Mouse (Mus musculus): ENCODE measurements around the gene Bud23.

The Bud23 gene

GRCm38 (mm10) chr5:135021814-135022213 is 42.9 kb downstream of the Bud23 start:
- no peak for DNase-seq (ENCODE audit: low read depth)

DNA sequence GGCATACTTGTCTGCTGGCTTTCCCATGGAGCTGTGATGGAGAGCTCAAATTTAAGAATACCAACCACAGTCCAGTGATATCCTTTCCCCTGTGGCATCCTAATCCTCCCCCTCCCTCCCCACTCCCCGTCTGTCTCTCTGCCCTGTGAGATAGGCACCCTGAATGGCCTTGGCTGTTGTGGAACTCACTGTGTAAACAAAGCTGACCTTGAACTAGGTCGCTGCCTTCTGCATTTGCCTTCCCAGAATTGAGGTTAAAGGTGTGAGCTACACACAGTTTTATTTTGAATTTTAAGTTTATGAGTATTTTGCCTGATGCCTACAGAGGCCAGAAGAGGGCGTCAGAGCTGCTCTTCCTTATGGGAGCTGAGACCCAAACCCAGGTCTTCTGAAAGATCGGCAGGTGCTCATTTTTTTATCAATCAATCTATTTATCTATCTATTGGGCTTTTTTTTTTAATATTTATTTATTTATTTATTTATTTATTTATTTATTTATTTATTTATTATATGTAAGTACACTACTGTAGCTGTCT is 48.5 kb downstream of the Bud23 start:
- DNase-seq (ENCODE audit: low read depth) = no peak

- DNase-seq (ENCODE audit: low read depth) = peak; percentile 83
Measured at GRCm38 (mm10) chr5:135015497-135015896, 49.3 kb downstream of the Bud23 start.

DNA sequence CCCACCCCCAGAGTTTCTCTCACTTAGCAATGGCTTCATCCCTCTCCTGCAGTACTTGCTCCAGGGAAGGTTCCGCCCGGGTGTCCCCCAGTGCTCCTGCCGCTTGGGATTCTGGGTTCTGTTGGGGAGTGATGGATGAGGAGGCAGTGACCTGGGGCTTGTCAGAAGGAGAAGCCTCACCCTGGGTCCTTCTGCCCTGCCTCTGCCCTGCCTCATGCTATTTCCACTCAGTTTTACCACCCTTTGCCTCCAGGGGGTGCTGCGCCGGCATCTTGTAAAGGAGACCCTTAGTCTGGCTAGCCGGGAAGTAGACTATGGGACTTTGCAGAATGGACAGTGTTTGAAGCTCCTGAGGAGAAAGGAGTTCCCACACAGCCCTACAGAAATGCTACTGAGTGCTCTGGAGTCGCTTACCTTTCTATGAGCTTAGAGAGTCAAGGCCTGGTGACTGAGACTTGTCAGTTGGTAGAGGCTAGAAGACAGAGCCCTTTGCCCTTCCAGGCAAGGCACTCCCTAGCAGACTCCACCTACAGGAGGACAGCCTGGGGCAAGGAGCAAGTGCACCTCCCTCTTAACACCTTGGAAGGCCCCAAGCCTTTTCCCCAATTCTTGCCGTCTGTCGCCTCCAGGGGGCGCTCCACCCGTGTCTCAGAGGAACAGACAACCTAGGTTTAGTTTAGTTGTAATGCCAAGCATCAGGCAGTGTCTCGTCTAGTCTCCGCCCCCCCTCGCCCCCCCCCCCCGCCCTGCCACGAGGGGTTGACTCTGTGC is 51.9 kb downstream of the Bud23 start:
- peak; percentile 71 for DNase-seq (ENCODE audit: low read depth)

DNA sequence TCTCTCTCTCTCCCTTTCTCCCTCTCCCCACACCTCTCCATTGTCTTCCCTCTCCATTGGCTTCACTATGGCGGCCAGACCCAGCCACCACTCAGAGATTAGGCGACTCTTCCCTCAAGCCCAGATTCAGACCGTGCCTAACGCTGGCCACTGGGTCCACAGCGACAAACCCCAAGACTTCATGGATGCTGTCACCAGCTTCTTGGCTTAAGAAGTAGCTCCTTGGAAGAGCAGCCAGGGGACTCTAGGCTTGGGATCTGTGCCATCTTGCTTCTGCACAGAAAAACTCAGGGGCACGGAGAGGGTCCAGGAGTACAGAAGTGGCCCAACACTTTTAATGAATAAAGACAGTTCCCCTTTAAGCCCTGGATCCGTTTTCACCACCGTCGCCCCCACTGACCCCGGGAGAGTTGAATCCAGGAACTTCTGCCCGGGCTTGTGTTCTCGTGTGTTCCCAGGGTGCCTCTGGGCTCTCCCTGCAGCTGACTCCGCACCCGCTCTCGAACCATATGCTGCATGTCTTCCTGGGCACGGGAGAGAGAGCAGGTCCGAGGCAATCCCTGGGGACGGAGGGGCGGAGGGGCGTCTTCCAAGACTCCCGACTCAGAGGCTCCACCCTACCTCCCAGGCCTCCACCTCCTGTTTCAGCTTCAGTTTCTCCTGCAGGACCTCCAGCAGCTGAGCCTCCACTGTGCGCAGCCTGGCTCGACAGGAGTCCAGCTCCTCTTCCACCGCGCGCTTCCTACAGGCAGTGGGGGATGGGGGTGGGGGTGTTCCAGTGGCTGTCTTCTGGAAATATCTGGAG is 52.7 kb downstream of the Bud23 start:
- no peak for DNase-seq (ENCODE audit: low read depth)

- DNase-seq (ENCODE audit: low read depth) = no peak
Measured at GRCm38 (mm10) chr5:135010841-135011743, 53.7 kb downstream of the Bud23 start.

DNA sequence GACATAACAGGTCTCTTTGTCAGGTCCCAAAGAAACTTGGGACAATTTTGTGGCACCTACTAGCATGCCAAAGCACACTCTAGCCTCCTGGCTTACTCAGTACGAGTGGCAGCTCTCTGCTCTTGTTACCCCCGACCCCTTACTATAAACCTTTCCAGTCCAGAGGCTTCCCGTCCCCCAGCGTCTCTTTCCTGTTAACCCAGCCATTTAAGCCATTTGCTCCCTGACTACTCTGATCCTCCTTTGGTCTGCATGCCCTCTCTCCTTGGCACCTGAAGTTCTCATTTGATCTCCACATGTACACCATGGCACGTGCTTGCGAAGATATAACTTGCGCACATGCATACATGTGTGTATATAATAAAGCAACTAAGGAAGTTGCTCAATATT is 54.4 kb downstream of the Bud23 start:
- DNase-seq (ENCODE audit: low read depth) = no peak

DNA sequence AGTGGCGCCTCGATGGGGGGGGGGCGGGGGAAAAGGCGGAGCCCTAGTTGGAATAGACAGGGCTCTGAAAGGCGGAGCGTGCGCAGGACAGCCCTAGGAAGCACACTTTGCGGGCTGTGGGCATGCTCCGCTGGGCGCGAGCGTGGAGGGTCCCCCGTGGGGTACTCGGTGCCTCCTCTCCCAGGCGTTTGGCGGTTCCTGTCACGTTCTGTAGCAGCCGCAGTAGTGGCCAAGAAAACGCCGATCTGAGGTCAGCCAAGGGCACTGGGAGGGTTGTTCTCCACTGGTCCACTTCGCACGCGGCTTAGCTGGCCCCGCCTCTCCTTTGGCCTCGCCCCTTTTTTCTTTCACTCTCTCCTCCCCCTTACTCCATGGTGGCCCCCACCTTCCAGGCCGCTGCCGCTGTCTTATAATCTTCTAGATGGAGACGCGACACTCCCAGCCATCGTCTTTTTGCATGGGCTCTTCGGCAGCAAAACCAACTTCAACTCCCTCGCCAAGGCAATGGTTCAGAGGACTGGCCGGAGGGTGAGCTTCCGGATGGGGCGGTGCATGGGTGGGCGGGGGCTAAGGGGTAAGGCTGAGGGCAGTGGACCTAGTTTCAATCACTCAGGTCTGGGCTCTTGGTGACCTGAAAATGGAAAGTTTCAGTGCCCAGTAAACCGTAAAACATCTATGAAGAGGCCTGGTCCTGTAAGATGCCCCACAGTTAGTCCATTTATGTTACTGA is 55.0 kb downstream of the Bud23 start:
- DNase-seq (ENCODE audit: low read depth) = peak; percentile 76

- peak; percentile 100 for DNase-seq (ENCODE audit: low read depth)
Measured at GRCm38 (mm10) chr5:135008671-135009589, 55.8 kb downstream of the Bud23 start, which contains the start of gene Abhd11. Gene Abhd11 (plus strand): TSS chr5:135009152.

- no peak for DNase-seq (ENCODE audit: low read depth)
Measured at GRCm38 (mm10) chr5:135007802-135008571, 56.8 kb downstream of the Bud23 start.

Data from c-Kit-positive CD71-negative TER-119-negative erythroid progenitor cells, embryonic 14.5 days (primary cell).